Mouse (Mus musculus) liver, embryonic 14.5 days (tissue): Measurements from ENCODE around the gene Trappc10. TPM values are rescaled to one million over a fixed set of nuclear protein-coding genes. Genes with fewer than 3 reads are reported as not detected.

Experiments
- ATAC-seq: fragments of 200-750 bp; cut with Nextera tagmentation; 2 replicates; pipeline ENCODE4 v1.8.0; 2017; ENCODE audit warnings: moderate number of reproducible peaks, mild to moderate bottlenecking, moderate library complexity; ENCODE audit not compliant: insufficient read depth
- DNase-seq, 3 experiments: peaks; one replicate each; pipeline ENCODE4 v3.0.0-alpha.2; 2012 to 2013; ENCODE audit warnings: low read depth in 3 of 3, low spot score in 3 of 3
- H3K27ac ChIP-seq: fragments of 300-500 bp; sonication (generic); 2 replicates; pipeline ENCODE4 v1.5.1; 2014; ENCODE audit warnings: moderate library complexity, mild to moderate bottlenecking, control low read depth, inconsistent platforms
- H3K27me3 ChIP-seq: fragments of 300-500 bp; sonication (generic); 2 replicates; pipeline ENCODE4 v1.6.1; 2014; ENCODE audit warnings: mild to moderate bottlenecking, low read length, moderate library complexity; ENCODE audit not compliant: control insufficient read depth, insufficient read depth
- H3K36me3 ChIP-seq: fragments of 300-500 bp; sonication (generic); replicated peaks from 2 replicates; pipeline ENCODE4 v1.6.1; 2014; ENCODE audit warnings: low read depth; ENCODE audit not compliant: control insufficient read depth, insufficient read depth
- H3K4me1 ChIP-seq, 2 experiments: fragments of 200-500 bp in 1 of 2; fragments of 300-500 bp in 1 of 2; sonication (generic) in 1 of 2; replicated peaks; 2 replicates each; pipeline ENCODE4 v1.6.1; 2012 to 2014; ENCODE audit warnings: antibody characterized with exemption in 1 of 2, inconsistent platforms in 1 of 2, low read length in 1 of 2; ENCODE audit not compliant: control insufficient read depth in 2 of 2, insufficient read depth in 2 of 2
- H3K4me2 ChIP-seq: fragments of 300-500 bp; sonication (generic); 2 replicates; pipeline ENCODE4 v1.6.1; 2014; ENCODE audit warnings: low read depth, mild to moderate bottlenecking, control low read depth, moderate library complexity
- H3K4me3 ChIP-seq, 2 experiments: fragments of 200-500 bp in 1 of 2; fragments of 300-500 bp in 1 of 2; sonication (generic) in 1 of 2; 2 replicates each; pipeline ENCODE4 v1.5.1; 2012 to 2014; ENCODE audit warnings: low read depth in 2 of 2, low read length in 2 of 2, mild to moderate bottlenecking in 2 of 2, control low read depth in 1 of 2, inconsistent platforms in 1 of 2, moderate library complexity in 1 of 2; ENCODE audit not compliant: insufficient read depth in 1 of 2
- H3K9ac ChIP-seq: fragments of 300-500 bp; sonication (generic); replicated peaks from 2 replicates; pipeline ENCODE4 v1.6.1; 2014; ENCODE audit warnings: mild to moderate bottlenecking, control low read depth, moderate library complexity
- H3K9me3 ChIP-seq: fragments of 300-500 bp; sonication (generic); 2 replicates; pipeline ENCODE4 v1.6.1; 2016; ENCODE audit warnings: low read length, mixed read lengths; ENCODE audit not compliant: control insufficient read depth
- CTCF ChIP-seq: IDR thresholded peaks from 2 replicates; pipeline ENCODE4 v1.5.1; 2016; ENCODE audit warnings: antibody characterized with exemption, low read depth, control low read depth
- EP300 ChIP-seq: IDR thresholded peaks from 2 replicates; pipeline ENCODE4 v1.6.1; 2016; ENCODE audit warnings: antibody characterized with exemption, low read depth
- WGBS: fragments of 180-500 bp; shearing (Covaris S2); extraction: QIAGEN DNeasy Blood & Tissue Kit; methylation state at CpG from one replicate; pipeline ENCODE4 v1.1.7; 2014; ENCODE audit not compliant: insufficient replicate concordance; 5-methylcytosine and 5-hydroxymethylcytosine counted together
- polyA plus RNA-seq, 2 experiments: library from polyadenylated mRNA; depleted of rRNA in 1 of 2; stranded (reverse) in 1 of 2; unstranded in 1 of 2; fragments of >200 nt; fragmentation: Nextera tagmentation in 1 of 2; extraction: Ambion mirVana in 1 of 2; gene quantifications; 2 replicates each; pipeline versions ENCODE4 v1.2.1 to v1.2.3; 2012 to 2014

Trappc10 gene
- polyA plus RNA-seq, 2 experiments = 15.8 to 19.8 TPM

DNA sequence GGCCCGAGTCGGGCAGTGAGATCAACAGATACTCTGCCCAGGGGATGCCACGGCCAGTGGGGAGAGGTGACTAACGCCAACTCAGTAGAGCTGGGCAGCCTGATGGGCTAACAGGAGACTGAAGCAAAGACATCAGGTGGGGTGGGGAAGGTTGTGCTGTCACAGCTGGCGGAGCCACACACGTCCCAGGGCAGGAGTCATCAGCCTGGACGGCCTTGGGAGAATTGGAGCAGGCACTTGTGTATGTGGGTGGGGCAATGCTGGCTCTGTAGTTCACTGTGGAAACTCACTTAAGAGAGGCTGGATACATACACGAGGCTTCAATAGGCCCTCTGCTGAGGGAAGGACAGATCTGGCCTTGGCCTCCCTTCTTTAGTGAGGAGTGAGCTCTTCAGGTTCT is 83.3 kb downstream of the Trappc10 start:
- Histone ChIP-seq H3K4me3 (no peak overlapping the region), H3K27me3 (no peaks in the 10 kb centered on the region), H3K36me3 (no peaks in the 10 kb centered on the region; the same call in 1 of the 2 replicates), H3K9ac (no peak overlapping the region), H3K4me1 (peaks cover 2 to 6% of the 10 kb centered on the region in 2 experiments; a peak in 2 of 4 replicates), H3K27ac (no peak overlapping the region), H3K4me2 (no peak overlapping the region), H3K9me3 (no peaks in the 10 kb centered on the region)
- 53% methylated on average over 8 of the region's 8 CpGs for WGBS
- DNase-seq (no peak), ATAC-seq (no peak)
- TF ChIP-seq CTCF (no peak), EP300 (no peak)

DNA sequence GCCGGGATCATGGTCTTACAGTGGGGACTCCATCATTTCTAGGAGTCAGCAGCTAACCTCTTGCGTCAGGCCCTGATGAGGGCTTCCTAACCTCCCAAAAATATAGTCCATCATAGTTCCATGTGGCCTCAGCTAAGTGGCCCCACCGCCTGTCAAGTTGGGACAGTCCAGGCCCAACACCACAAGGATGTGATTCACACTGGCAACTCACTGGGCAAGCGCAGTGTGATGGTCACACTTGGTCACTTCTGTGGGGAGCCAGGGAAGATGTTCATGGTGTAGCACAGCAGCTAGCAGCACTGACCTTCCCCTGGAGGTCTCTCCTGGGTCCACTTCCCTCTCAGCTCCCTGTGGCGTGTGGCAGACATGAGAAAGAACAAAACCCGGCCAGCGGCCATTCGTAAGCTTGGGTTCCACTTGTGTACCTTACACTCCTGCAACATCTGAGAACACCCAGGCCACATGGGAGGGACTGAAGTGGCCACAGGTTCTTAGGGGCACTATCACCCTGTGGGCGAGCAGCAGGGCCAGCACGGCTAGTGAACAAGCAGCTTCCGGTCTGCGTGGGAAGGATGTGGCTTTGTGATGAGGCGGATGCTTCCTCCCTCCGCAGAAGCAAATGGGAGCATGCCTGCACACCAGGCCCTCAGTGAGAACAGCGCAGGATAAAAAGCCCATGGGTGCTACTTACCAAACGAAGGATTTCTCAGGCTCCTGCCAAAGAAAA is 83.9 kb downstream of the Trappc10 start:
- Histone ChIP-seq H3K27ac (no peak overlapping the region), H3K27me3 (no peaks in the 10 kb centered on the region), H3K4me3 (no peak overlapping the region), H3K9ac (no peak overlapping the region), H3K4me1 (peaks cover 2 to 6% of the 10 kb centered on the region in 2 experiments; a peak in 2 of 4 replicates), H3K36me3 (no peaks in the 10 kb centered on the region; the same call in 1 of the 2 replicates), H3K9me3 (no peaks in the 10 kb centered on the region), H3K4me2 (no peak overlapping the region)
- no peak for DNase-seq
- WGBS = 46% methylated on average over 16 of the region's 16 CpGs
- no peak for ATAC-seq
- TF ChIP-seq CTCF (no peak), EP300 (no peak)

DNA sequence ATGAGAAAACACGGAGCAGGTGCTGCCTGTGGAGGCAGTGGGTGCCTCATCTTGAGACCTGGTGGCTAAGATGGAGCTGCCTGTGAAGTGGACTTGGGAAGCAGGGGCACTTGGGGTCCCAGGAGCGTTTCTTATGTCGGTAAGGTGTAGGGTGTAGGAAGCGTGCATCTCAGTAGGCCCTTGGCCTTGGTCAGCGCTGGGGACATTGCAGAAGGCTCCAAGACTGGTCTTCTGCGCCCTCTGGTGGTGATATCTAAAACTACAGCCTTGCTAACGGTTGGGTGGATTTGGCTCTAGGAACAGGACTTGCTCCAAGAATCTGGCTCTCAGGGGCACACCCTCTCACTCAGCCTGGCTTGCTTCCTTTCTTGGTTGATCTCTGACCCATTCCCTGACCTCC is 84.5 kb downstream of the Trappc10 start:
- 0 out of 4 replicates have a peak overlapping the region, but pooled peaks of 1 of the 2 experiments have one; percentile 7 for H3K4me3 ChIP-seq
- H3K27ac ChIP-seq = no peak overlapping the region
- peak overlapping the region; percentile 56 for H3K4me2 ChIP-seq
- TF ChIP-seq EP300 (no peak), CTCF (peak; percentile 98)
- peaks cover 2 to 6% of the 10 kb centered on the region in 2 experiments; a peak in 2 of 4 replicates for H3K4me1 ChIP-seq
- H3K36me3 ChIP-seq = no peaks in the 10 kb centered on the region; the same call in 1 of the 2 replicates
- H3K27me3 ChIP-seq = no peaks in the 10 kb centered on the region
- 5% methylated on average over 7 of the region's 7 CpGs for WGBS
- H3K9ac ChIP-seq = no peak overlapping the region
- DNase-seq = peak; percentile 52 to 62 (median 54)
- no peaks in the 10 kb centered on the region for H3K9me3 ChIP-seq
- ATAC-seq = peak; percentile 63

DNA sequence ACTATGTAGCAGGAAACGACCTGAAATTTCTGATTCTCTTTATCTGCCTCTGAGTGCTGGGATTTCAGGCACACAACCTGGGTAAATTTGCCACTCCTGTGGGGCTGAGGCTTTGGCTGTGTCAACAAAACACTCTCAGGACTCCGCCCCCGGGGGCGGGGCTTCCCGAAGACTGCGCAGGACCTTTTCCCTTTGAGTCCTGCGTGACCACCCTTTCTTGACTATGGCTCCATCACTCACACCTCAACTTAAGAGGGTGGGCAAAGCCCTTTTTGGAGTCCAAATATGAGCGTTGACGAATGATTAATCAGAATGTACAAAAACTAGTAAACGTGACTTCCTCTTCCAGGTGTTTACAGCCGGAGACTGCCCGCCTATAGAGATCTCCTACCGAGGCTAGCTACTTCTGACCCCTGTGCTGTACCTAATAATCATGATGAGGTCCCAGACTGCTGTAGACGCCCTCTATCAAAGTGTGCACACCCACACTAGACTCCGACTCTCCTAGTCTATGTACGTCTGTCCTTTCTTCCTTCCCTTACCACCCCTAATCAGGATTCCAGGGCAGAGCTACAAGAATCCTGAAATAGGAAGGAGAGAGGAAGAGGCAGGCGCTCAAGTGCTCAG is 85.1 kb downstream of the Trappc10 start:
- DNase-seq = peak; percentile 30 to 41 (median 39)
- Histone ChIP-seq H3K27ac (no peak overlapping the region), H3K9me3 (no peaks in the 10 kb centered on the region), H3K4me2 (peak overlapping the region; percentile 56), H3K4me1 (peaks cover 2 to 6% of the 10 kb centered on the region in 2 experiments; a peak in 2 of 4 replicates), H3K27me3 (no peaks in the 10 kb centered on the region), H3K9ac (no peak overlapping the region), H3K36me3 (no peaks in the 10 kb centered on the region), H3K4me3 (peak overlapping the region; percentile 24 to 42)
- TF ChIP-seq EP300 = no peak
- TF ChIP-seq CTCF = no peak
- ATAC-seq = peak; percentile 40
- 9% methylated on average over 17 of the region's 17 CpGs for WGBS

DNA sequence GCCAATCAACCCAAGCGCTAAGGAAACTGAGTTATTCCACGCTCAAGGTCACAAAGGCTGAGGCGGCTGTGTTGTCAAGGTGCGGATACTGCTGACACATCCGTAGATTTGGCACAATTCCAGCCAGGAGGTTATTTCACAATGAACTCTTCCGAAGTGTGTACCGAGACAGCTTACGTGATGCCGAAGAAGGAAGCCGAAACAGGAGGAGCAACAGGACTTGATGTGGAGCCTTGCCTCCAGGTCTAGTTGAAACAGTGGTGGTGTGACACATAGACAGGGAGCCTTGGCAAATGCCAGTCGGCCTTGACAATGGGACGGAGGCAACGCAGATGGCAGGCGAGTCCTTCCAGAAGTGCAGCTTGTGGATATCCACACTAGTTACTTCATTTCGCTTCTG is 86.4 kb downstream of the Trappc10 start:
- Histone ChIP-seq H3K9me3 (no peaks in the 10 kb centered on the region), H3K4me1 (peaks cover 2 to 6% of the 10 kb centered on the region in 2 experiments; a peak in 2 of 4 replicates), H3K4me3 (no peak overlapping the region), H3K4me2 (no peak overlapping the region), H3K9ac (no peak overlapping the region), H3K36me3 (no peaks in the 10 kb centered on the region), H3K27ac (no peak overlapping the region), H3K27me3 (no peaks in the 10 kb centered on the region)
- WGBS = 81% methylated on average over 15 of the region's 15 CpGs
- DNase-seq = no peak
- no peak for ATAC-seq
- TF ChIP-seq CTCF = no peak
- no peak for TF ChIP-seq EP300
